Mouse (Mus musculus) kidney, postnatal 10 days (tissue): ENCODE measurements around the gene Zfp592.

ENCODE experiments used
- DNase-seq: peaks from one replicate; pipeline ENCODE4 v3.0.0; 2021; ENCODE audit warnings: mixed read lengths

Zfp592 gene

GRCm38 (mm10) chr7:80993834-80994662 is 567 bp downstream of the Zfp592 start:
- DNase-seq, result peak; percentile 20

GRCm38 (mm10) chr7:80994663-80995005 is 1.2 kb downstream of the Zfp592 start:
- no peak for DNase-seq

- no peak for DNase-seq
Measured at GRCm38 (mm10) chr7:80995266-80996146, 2.0 kb downstream of the Zfp592 start.

- peak; percentile 23 for DNase-seq
Measured at GRCm38 (mm10) chr7:80997776-80998175, 4.3 kb downstream of the Zfp592 start.

GRCm38 (mm10) chr7:80999536-80999935 is 6.1 kb downstream of the Zfp592 start:
- no peak for DNase-seq

GRCm38 (mm10) chr7:81001844-81002243 is 8.4 kb downstream of the Zfp592 start:
- DNase-seq, result no peak

- no peak for DNase-seq
Measured at GRCm38 (mm10) chr7:81004556-81005079, 11.1 kb downstream of the Zfp592 start.

GRCm38 (mm10) chr7:81005969-81006368 is 12.5 kb downstream of the Zfp592 start:
- DNase-seq, result no peak

- no peak for DNase-seq
Measured at GRCm38 (mm10) chr7:81008285-81008684, 14.8 kb downstream of the Zfp592 start.

- no peak for DNase-seq
Measured at GRCm38 (mm10) chr7:81011576-81011975, 18.1 kb downstream of the Zfp592 start.

GRCm38 (mm10) chr7:81020307-81020706 is 26.8 kb downstream of the Zfp592 start:
- no peak for DNase-seq

GRCm38 (mm10) chr7:81022731-81023130 is 29.2 kb downstream of the Zfp592 start:
- no peak for DNase-seq

- no peak for DNase-seq
Measured at GRCm38 (mm10) chr7:81024118-81024517, 30.6 kb downstream of the Zfp592 start.

- no peak for DNase-seq
Measured at GRCm38 (mm10) chr7:81024651-81025050, 31.2 kb downstream of the Zfp592 start.

GRCm38 (mm10) chr7:81025751-81026150 is 32.3 kb downstream of the Zfp592 start:
- DNase-seq, result no peak

- peak; percentile 58 for DNase-seq
Measured at GRCm38 (mm10) chr7:81039711-81040110, 46.2 kb downstream of the Zfp592 start.

GRCm38 (mm10) chr7:81043023-81043620 is 49.6 kb downstream of the Zfp592 start:
- DNase-seq, result no peak

- DNase-seq, result no peak
Measured at GRCm38 (mm10) chr7:81047847-81048246, 54.4 kb downstream of the Zfp592 start.

GRCm38 (mm10) chr7:81048513-81048912 is 55.0 kb downstream of the Zfp592 start:
- DNase-seq, result no peak

- DNase-seq, result no peak
Measured at GRCm38 (mm10) chr7:81049966-81050365, 56.5 kb downstream of the Zfp592 start.

GRCm38 (mm10) chr7:81055709-81056370 is 62.4 kb downstream of the Zfp592 start:
- DNase-seq, result no peak

- peak; percentile 23 for DNase-seq
Measured at GRCm38 (mm10) chr7:81057471-81057870, 64.0 kb downstream of the Zfp592 start, which contains the start of gene Alpk3. Gene Alpk3 (plus strand): TSS chr7:81057600.
